Mouse (Mus musculus) left cerebral cortex, postnatal 25 days (tissue): ENCODE results near the gene Epha6. TPM values are rescaled to one million over a fixed set of nuclear protein-coding genes. Genes with fewer than 3 reads are reported as not detected.

Experiments
- DNase-seq, 2 experiments: peaks; one replicate each; pipeline ENCODE4 v3.0.0; 2022; ENCODE audit warnings: low spot score in 2 of 2, mixed read lengths in 1 of 2
- intact Hi-C: fragments of 180-260 bp; cut with DNase I; formaldehyde crosslinking; loops from one replicate; pipeline ENCODE4 v1.15.1; 2025
- total RNA-seq, 2 experiments: library from RNA; stranded (reverse); gene quantifications; 2 replicates each; pipeline ENCODE4 v1.2.3; 2021

The Epha6 gene
- total RNA-seq, 2 experiments from 2014 or later, result 71.1 to 78.3 TPM

DNA sequence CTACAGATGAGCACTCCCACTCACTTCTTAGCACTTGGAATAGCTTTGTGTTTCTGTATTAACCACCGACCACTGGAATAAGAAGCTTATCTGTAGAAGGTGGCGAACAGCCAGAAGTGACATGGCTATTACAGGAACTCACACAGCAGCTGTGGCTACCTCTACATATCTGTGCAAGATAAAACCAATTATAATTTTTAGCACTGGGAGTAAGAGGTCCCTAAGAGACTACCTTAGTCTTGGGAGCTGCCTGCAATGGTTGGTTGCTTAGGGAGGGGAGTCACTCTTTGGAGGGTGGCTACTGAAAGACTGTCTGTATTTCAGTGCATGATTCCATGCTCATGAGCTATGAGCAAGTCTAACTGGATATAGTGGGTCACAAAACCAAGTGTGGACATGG lies 331.2 kb downstream of the Epha6 start:
- intact Hi-C loops, result no loop called here
- DNase-seq, result no peak

DNA sequence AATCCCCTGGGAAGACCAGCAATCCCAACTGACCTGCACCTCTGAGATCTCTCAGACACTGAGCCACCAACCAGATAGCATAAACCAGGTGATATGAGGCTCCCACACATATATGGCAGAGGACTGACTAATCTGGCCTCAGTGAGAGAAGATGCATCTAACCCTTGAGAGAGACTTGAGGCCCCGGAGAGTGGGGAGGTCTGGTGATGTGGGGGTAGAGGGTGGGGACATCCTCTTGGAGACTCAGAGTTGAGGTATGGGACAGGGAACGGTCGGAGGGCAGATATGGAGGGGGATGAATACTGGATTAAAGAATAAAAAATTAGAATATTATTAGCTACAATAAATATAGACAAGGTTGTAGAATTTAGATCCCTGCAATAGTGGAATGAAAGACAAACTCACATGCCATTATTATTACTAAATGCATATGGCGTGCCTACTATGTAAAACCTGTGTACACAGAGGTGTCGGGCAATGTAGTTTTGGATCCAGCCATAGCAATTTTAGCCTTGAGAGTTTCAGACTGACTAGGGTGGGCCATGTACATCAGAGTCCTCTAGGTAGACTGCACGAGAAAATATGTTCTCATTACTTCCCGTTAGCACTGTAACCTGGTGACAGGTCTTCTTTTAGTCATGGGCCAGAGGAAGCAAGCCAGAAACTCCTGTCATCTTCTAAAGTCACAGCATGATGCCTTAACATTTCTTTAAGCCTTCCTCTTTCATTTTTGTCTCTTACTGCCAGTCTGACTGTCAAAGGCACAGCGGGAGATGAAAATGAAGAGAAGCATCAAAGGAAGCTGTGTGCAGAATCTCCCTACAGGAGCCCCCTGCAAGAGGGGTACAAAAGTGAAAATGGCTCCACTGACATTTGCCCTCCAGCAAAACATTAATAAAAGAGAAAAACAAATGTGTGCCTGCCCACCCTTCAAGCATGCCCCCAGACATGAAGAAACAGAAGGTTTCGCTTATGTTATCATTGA lies 338.7 kb downstream of the Epha6 start:
- no peak for DNase-seq
- intact Hi-C loops, result no loop called here

DNA sequence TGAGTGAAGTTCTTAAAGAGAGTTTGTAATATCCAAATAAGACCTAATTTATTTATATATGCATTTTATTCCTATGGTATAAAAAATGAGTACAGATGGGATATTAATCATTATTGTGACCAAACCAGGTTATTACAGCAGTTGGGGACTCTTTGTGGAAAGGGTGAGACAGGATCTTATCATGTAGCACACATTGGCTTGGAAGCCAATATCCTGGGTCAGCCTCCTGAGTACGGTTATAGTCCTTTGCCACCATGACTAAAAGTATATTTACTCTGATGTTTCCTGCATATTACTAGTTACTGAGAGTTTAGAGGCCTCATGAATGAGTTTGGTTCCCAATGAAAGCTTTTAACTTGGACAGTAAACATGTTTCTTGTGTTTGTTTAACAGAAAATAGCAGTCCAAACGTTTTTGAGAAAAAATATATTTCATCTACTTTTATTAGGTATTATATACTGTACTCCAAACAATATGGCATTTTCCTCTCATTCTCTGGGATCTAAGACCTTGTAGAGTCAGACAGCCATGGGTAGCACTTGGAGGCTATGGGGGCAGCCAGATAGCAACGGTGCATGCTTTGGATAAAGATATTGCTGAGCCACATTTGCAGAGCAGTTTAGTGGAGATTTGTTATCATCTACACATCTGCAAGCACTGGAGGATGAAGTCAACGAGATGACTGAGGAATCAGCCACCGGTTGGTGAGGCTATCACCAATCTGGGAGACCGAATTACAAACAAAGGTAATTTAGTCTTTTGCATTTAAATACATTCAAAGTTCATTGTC lies 340.4 kb downstream of the Epha6 start:
- intact Hi-C loops, result no loop called here
- DNase-seq, result no peak

DNA sequence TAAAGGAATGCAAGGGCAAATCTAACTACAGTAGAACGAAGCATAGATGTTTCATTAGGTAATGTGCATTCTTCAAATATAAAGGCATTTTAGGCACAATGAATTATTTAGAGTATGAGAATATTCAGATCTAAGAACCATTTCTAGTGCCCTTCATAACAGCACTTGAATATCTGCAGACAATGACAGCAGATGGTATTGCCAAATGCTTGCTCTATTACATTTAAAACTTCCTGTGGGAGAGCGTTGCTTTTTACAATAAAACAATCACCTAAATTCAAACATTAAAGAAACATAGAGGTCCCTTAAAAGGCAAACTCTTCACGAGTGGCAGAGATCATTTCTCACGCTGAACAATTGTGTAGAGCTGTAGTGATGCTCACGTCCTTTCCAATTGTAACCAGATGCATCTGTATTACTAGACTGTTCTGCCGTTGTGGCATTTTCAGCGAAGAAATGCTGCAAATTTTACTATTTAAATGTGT lies 347.1 kb downstream of the Epha6 start:
- intact Hi-C loops, result no loop called here
- DNase-seq, result peak in 1 of 2 experiments; percentile 4

DNA sequence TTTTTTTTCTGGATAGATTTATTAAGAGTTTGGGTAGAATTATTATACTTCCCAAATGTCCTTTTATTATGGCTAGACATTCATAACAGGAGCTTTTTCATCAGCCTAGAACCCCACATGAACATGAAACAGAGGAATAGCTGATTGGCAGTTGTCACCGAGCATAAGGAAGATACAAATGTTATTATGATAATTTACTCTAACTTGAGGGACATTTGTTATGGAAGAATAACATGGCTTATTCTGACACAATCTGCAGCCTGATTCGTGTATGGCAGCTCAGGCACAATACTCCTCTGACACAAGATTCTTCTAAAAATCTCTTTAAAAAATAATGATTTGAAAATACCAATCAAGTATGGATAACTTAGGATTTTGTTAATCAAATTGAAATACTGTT lies 347.7 kb downstream of the Epha6 start:
- intact Hi-C loops, result no loop called here
- no peak for DNase-seq

DNA sequence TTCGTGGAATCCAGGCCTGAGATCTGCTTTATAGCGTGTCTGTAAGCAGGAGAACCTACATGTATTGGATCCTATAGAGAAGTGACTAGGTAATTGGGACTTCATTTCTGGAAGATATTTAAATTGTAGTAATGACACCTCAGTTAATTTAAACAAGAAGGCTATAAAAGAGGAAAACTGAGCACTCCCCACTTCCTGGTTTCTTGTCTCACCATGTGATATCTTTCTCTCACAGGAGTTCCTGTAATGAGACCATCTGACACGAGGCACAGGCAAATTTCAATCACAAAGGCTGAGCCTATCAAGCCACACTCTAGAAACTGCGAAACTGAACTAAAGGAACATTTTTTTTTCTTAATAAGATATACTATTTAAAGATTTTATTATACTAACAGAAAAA lies 348.3 kb downstream of the Epha6 start:
- no peak for DNase-seq
- intact Hi-C loops, result no loop called here

DNA sequence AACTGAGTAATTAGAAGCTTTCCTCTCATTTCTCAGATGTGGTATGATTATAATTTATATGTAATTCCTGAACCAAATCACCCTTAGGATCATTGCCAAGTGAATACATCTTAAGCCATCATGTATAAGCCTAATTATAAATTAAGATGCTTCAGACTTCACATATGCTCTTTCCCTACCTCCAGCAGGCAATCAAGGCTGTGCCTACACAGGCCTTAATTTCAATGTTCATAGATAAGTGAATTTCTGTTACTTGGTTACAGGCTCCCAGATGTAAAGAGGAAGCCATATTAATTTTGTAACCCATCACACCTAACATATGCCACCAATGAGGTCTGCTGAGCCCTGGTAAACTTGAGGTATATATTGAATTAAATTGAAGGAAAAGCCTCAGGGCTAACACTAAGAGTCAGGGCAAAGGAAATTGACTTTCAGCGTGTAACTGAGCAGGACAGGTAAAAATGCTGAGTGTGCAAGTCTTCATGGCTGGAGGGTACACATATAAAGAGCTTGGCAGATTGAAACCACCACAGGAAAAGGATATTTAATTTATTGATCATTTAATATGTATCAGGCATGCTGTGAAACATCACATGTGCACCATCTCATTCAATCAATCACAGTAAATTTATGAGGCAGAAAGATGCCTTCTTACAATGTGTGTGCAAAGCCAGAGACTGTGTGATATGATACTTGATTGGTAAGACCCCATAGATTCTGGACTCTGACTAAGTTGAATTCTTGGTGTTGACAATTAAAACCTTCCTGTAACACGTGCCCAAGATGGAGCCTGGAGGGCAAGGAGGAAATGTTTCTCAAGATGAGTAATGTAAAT lies 365.8 kb downstream of the Epha6 start:
- intact Hi-C loops, result no loop called here
- DNase-seq, result no peak

DNA sequence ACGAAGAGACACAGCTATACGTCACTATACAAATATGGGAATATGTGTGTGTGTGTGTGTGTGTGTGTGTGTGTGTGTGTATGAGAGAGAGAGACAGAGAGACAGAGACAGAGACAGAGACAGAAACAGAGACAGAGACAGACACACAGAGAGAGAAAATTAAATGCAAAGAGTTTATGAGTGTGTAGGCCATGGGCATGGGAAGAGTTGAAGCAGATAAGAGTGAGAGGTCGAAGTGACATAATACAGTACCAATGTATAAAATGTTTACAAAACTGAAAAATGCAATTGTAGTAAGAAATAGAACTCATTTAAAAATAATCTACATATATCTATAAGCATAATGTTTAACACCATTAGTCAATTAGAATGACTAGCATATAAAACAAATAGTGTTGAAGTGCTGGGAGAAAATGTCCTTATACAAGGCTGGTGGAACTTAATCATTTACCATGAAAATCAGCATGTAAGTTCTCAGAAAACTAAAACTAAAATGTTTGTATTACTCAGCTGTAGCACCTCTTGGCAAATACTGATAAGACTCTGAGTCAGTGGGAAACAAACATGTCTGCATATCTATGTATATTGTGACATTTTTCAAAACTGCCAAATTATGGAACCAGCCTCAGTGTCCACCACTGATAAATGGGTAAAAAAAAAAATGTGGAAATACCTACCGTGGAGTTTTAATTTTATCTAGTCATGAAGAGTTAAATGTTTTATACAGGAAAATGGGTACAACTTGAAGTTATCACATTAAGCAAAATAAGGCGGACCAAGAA lies 371.2 kb downstream of the Epha6 start:
- no peak for DNase-seq
- intact Hi-C loops, result no loop called here

DNA sequence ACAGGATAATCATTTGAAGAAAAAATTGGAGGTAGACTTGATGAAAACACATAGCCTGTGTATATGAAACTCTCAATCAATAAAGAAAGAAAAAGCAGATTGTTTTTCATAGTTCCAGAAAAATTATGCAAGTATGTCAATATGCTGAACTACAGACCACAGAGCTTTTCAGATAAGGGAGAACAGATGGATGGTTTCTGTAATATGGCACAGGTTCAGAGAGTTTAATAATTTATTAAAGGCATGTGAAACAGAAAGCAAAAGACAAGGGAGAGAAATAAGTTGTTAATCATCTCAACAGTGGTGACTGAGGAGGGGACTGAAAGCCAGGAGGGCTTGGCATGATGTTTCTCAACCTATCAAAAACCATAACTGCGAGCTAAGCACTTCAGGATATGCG lies 372.3 kb downstream of the Epha6 start:
- intact Hi-C loops, result no loop called here
- no peak for DNase-seq

DNA sequence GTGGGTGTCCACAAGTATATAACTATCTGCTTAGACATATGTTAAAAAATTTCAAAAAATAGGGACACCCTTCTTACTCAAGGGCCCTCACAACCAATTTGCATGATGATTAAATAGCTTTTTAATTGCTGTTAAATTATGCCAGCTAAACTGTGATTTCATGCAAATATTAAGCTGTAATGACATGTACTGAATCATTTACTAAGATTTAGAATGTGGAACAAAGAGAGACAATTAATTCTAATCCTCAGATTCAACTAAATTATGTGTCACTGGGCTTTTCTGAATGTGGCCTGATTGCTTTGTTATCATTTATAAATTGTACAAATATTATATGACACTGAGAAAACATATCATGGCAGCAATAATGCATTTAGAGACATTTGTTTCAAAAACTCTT lies 396.2 kb downstream of the Epha6 start:
- intact Hi-C loops, result no loop called here
- DNase-seq, result no peak

DNA sequence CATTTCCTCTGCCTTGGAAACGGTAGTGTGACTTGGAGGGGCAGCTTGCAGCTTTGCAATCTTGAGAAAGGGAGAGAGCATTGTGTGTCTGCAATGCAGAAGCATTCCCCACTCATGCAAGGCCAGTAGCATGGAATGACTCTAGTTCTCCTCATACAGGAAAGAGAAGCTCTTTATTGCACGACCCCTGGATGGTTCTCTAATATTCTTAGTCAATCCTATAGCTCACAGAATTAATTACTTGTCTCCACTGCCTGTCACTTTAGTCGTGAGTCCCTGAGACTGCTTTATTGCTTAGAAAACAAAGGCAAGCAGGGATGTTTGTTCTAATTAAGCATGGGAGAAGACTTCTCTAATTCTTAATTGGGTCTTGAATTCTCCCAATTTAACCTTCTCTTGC lies 429.8 kb downstream of the Epha6 start:
- intact Hi-C loops, result no loop called here
- no peak for DNase-seq

DNA sequence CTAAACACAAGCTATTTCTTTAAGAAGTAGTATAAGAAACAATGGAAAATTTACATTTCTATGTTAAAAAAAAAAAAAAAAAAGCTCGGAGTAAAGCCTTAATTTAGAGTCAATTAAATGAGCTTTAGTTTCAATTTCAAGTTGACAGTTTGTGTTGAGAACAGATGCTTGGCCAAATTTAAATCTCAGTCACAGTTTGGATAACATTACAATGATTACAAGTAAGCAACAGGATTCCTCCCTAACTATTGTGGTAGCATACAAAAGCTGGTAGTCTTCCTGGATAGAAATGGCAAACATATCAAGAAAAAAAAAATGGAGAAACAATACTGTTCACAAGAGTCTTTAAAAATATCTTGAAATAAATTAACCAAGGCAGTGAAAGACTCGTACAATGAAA lies 452.9 kb downstream of the Epha6 start:
- DNase-seq, result peak in 1 of 2 experiments; percentile 36
- intact Hi-C loops, result no loop called here

DNA sequence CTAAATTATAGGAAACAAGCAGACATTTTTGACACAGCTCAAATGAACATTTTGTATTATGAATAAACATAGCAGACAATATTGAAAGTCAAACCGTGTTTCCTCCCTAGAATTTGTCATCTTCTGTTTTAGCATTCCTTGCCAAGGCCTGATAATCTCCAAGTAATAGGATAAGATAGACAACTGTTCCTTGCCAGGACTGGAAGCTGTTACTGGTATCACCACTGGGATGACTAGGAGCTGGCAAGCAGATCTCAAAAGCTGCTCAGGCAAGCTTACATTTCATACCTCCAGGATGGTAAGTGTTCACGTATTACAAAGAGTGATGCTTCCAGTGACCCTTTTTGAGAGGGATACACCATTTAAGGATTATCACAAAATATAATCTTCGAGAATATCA lies 461.0 kb downstream of the Epha6 start:
- intact Hi-C loops, result no loop called here
- no peak for DNase-seq

DNA sequence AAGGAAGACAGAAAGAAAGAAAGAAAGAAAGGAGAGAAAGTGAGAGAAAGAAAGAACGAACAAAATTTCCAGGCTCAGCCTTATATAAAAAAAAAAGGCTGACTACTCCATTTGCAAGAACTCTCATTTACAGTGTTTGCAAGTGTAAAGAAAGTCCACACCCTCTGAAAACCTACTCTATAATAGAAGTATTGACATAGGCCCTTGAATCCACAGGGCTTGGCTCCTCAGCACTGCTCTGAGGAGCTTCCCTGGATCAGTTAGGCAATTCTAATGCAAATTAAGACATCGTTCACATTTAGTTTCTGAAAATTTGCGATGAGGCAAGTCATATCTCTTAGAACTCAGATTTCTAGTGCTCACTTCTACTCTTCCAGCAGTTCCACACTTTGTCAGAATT lies 483.9 kb downstream of the Epha6 start:
- no peak for DNase-seq
- intact Hi-C loops, result no loop called here

DNA sequence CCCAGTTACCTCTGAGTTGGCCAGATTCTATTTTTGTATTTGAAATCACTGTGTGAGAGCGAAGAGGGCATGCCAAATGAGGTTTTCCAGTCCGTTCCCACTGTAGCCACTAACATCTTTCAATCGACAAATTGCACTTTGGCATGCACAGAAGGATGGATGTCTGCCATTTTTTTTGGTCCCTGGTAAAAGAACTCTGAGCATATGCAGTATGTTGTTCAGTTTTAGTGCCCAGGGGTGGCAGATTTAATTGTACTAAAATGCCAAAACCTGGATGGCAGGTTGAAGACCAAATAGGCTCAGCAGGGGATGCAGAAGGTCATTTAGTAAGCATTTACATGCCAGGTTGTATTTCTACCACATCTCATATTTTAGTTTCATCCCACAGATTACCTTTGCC lies 503.1 kb downstream of the Epha6 start:
- no peak for DNase-seq
- intact Hi-C loops, result no loop called here

DNA sequence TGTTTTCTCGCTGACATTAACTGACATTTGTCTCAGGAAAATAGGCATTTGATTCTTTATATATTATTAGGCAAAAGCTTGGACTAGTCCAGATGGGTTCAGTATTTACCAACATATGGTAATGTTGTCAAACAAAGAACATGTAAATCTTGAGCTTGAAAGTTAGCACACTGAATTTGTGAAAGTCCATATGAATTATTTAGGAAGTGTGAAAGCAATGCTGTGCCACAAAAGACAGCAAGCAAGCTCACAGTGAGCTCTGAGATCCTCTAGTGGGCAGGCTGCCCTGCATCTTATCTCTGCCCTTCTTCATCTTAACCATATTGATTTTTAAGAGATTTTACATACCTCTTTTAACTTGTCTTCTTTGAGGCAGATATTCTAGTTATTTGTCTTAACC lies 510.0 kb downstream of the Epha6 start:
- DNase-seq, result no peak
- intact Hi-C loops, result no loop called here

DNA sequence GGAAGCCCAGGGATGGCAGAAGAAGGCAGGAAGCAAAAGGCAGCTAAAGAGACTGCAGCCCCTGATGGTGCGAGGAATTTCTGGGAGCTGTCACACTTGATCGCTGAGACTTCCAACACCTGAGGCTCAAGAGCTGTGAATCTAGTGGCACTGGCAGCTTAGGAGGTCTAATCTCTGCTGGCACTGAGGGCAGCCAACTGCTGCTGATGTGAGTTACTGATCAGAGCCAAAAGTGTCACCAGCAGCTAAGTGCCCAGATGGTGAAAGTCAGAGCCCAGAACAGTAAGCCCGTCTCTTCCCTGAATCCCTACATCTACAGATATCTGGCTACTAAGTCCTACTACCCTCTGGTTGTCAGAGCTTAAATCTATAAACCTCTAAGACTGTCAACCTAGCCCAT lies 518.4 kb downstream of the Epha6 start:
- DNase-seq, result no peak
- intact Hi-C loops, result no loop called here

DNA sequence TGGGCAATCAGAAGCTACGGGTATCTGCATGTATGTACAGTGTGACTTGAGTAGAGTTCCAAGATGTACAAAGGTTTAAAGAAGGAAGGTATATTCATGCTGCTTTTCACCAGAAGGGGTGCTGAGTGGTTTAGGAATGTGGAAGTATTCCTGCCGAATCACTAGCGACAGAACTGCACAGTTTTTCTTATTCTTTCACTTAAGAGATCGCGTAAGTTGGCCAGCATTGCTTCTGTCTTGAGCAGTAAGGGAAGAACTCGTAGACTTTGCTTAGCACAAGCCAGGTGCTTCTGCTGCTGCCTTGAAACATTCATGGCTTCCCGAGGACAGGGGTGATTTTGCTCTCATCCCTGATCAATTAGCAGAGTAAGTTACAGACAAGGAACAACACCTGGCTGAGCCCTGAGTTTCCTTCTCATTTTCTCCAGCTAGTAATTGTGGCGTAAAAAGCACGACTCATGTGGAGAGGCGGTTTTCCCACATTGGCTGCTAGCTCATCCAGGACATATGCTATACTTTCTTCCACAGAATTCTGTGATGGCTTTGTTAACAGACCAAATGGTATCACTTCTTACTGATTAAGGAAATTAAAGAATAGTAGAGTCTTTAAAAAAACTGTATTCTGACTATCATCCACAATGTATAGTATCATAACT lies 534.7 kb downstream of the Epha6 start:
- peak; percentile 42 to 55 for DNase-seq
- intact Hi-C loops, result no loop called here

DNA sequence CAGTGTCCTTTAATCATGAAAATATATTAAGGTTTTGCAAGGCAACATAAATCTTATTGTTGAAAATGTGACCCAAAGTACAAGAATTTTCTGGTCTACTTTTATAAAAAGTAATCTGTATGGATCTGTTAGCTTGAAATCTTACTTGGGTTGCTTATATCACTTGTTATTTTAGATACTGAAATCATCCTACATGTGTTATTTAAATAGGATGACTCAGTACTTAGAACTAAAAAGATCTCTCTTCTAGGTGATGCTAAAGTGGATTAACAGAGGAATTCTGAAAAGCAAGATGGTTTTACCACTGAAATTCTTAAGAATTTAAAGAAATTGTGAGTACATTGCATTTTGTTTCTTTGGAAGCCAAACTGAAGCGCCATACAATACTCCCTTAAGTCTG lies 561.5 kb downstream of the Epha6 start:
- intact Hi-C loops, result no loop called here

More for the DNA sequence above, 561.5 kb downstream of the Epha6 start:
- no peak for DNase-seq
